Mouse (Mus musculus): Measurements from ENCODE around the gene Pms1.

GRCm38 (mm10) chr1:53189620-53190019, 107.2 kb downstream of the Pms1 start:
- TF ChIP-seq GATA1 (IDR thresholded peaks at IDR 0.05; ENCODE audit: borderline replicate concordance, low read length), result no peak
- TF ChIP-seq FLI1 (IDR thresholded peaks at IDR 0.05; ENCODE audit: low read length), result no peak

Measured in megakaryocyte, embryonic 14.5 days (primary cell).